Mouse (Mus musculus) midbrain, embryonic 13.5 days (tissue): ENCODE results near the gene Per2. TPM values are rescaled to one million over a fixed set of nuclear protein-coding genes. Genes with fewer than 3 reads are reported as not detected.

Experiments
- ATAC-seq: fragments of 200-750 bp; cut with Nextera tagmentation; 2 replicates; pipeline ENCODE4 v1.8.0; 2017; ENCODE audit warnings: mild to moderate bottlenecking, moderate TSS enrichment, moderate library complexity
- H3K27ac ChIP-seq: fragments of 300-500 bp; sonication (generic); 2 replicates; pipeline ENCODE4 v1.5.1; 2015; ENCODE audit warnings: inconsistent platforms, mild to moderate bottlenecking, moderate library complexity
- H3K27me3 ChIP-seq: fragments of 300-500 bp; sonication (generic); 2 replicates; pipeline ENCODE4 v1.6.1; 2015; ENCODE audit warnings: mild to moderate bottlenecking, inconsistent platforms
- H3K36me3 ChIP-seq: fragments of 300-500 bp; sonication (generic); 2 replicates; pipeline ENCODE4 v1.6.1; 2015; ENCODE audit warnings: mild to moderate bottlenecking, inconsistent platforms
- H3K4me1 ChIP-seq: fragments of 300-500 bp; sonication (generic); replicated peaks from 2 replicates; pipeline ENCODE4 v1.6.1; 2015; ENCODE audit warnings: inconsistent platforms
- H3K4me2 ChIP-seq: fragments of 300-500 bp; sonication (generic); replicated peaks from 2 replicates; pipeline ENCODE4 v1.6.1; 2015; ENCODE audit warnings: moderate library complexity, mild to moderate bottlenecking, inconsistent platforms
- H3K4me3 ChIP-seq: fragments of 300-500 bp; sonication (generic); replicated peaks from 2 replicates; pipeline ENCODE4 v1.5.1; 2015; ENCODE audit warnings: mild to moderate bottlenecking, inconsistent platforms
- H3K9ac ChIP-seq: fragments of 300-500 bp; sonication (generic); replicated peaks from 2 replicates; pipeline ENCODE4 v1.6.1; 2015; ENCODE audit warnings: mild to moderate bottlenecking, inconsistent platforms
- H3K9me3 ChIP-seq: fragments of 300-500 bp; sonication (generic); 2 replicates; pipeline ENCODE4 v1.6.1; 2016; ENCODE audit warnings: mild to moderate bottlenecking, inconsistent platforms
- WGBS: fragments of 180-500 bp; shearing (Covaris S2); methylation state at CpG from one replicate; pipeline ENCODE4 v1.1.7; 2015; 5-methylcytosine and 5-hydroxymethylcytosine counted together
- polyA plus RNA-seq: library from polyadenylated mRNA; unstranded; fragments of >200 nt; fragmentation: Nextera tagmentation; extraction: Ambion mirVana; gene quantifications from 2 replicates; pipeline ENCODE4 v1.2.1, GENCODE M21; 2015

Gene Per2
- polyA plus RNA-seq, 1 experiment from 2014 or later = 4.7 TPM

DNA sequence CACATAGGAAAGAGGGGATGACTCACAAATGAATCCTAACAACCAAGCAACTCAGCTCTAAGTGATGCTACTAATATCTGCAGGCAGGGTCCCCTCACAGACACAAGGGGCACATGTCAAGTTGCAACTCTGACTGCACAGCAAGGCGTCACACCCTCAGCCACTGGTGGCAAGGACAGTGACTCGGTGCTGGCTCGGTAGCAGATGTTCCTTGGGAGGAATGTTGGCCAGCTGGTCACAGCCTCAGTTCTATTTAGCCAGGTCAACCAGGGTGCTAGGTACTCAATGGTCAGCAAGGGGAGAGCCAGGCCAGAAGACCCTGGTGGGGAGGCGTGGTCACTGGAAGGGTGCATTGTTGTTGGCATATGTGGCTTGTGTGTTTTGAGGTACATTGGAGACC, 51.3 kb downstream of the Per2 start:
- ATAC-seq = no peak
- Histone ChIP-seq H3K9ac (no peak overlapping the region), H3K36me3 (0 out of 2 replicates have a peak, but pooled peaks cover 3% of the 10 kb centered on the region), H3K27ac (no peak overlapping the region), H3K27me3 (peaks cover 13% of the 10 kb centered on the region), H3K4me1 (peaks cover 25% of the 10 kb centered on the region), H3K4me3 (no peak overlapping the region), H3K9me3 (no peaks in the 10 kb centered on the region), H3K4me2 (no peak overlapping the region)
- whole genome bisulfite sequencing = 94% methylated on average over 4 of the region's 4 CpGs

DNA sequence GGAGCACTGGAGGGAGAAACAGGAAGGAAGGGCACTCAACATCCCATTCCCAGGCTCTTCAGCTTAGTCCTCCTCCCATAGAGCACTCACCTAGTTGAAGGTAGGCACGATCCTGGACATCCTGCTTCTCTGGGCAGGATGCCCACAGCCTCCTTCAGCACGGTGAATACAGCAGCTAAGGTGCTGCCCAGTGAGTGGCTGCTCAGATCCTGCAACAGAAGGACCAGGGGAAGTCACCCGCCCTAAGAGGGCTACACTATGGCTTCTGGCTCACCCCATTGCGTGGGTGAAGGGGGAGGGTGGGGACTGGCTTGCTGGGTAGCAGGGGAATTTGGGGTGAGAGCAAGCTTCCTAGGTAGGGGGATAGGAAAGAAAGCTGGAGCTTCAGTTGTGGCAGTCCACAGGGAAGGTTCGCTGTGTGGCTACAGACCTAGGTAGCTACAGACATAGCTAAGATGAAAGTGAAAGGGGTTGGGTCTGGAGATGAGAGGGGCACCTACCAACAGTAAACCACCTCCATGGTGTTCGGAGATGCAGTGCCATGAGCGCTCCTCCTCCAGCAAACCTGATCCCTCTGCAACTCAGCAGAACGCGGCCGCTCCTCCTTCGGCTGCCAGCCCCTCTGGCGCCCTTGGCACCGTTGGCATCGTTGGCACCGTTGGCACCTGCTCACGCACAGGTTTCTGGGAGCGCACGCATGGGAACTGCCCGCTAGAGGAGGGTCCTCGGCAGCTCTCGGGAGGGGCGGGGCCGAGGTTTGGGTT, 53.5 kb downstream of the Per2 start:
- 66% methylated on average over 23 of the region's 23 CpGs for WGBS

GRCm38 (mm10) chr1:91404976-91405375, 54.1 kb downstream of the Per2 start:
- Histone ChIP-seq H3K27ac (no peak overlapping the region), H3K9me3 (no peaks in the 10 kb centered on the region), H3K4me2 (no peak overlapping the region), H3K4me1 (no peaks in the 10 kb centered on the region), H3K36me3 (no peaks in the 10 kb centered on the region), H3K27me3 (peaks cover 13% of the 10 kb centered on the region), H3K9ac (no peak overlapping the region), H3K4me3 (no peak overlapping the region)
- no peak for ATAC-seq
- 48% methylated on average over 1 of the region's 1 CpGs for WGBS

More for the DNA sequence above, 53.5 kb downstream of the Per2 start:
- ATAC-seq = no peak
- Histone ChIP-seq H3K36me3 (no peaks in the 10 kb centered on the region), H3K9me3 (no peaks in the 10 kb centered on the region), H3K27me3 (peaks cover 13% of the 10 kb centered on the region), H3K9ac (no peak overlapping the region), H3K4me1 (peaks cover 5% of the 10 kb centered on the region), H3K4me2 (no peak overlapping the region), H3K27ac (no peak overlapping the region), H3K4me3 (no peak overlapping the region)

- peak; percentile 98 for ATAC-seq
- Histone ChIP-seq H3K4me3 (peak within 1 kb of the TSS; percentile 91), H3K27me3 (no peaks in the 10 kb centered on the region), H3K27ac (peak within 1 kb of the TSS; percentile 91), H3K36me3 (peaks cover 11% of the 10 kb centered on the region), H3K9me3 (no peaks in the 10 kb centered on the region), H3K4me2 (peak within 1 kb of the TSS; percentile 97), H3K4me1 (peaks cover 36% of the 10 kb centered on the region), H3K9ac (peak within 1 kb of the TSS; percentile 94)
- under 1% methylated on average over 60 of the region's 91 CpGs for WGBS
Observed at GRCm38 (mm10) chr1:91398260-91399062, 60.7 kb downstream of the Per2 start, which contains the start of gene Ilkap. TSS of gene Ilkap (minus strand) at chr1:91398815.

GRCm38 (mm10) chr1:91397927-91398259, 61.2 kb downstream of the Per2 start:
- H3K9me3 ChIP-seq = no peaks in the 10 kb centered on the region
- peak overlapping the region; percentile 94 for H3K9ac ChIP-seq
- peak overlapping the region; percentile 91 for H3K4me3 ChIP-seq
- peak overlapping the region; percentile 91; the same call in 1 of the 2 replicates for H3K27ac ChIP-seq
- peaks cover 15% of the 10 kb centered on the region for H3K36me3 ChIP-seq
- peak; percentile 1; the same call in 1 of the 2 replicates for ATAC-seq
- H3K4me1 ChIP-seq = peaks cover 36% of the 10 kb centered on the region
- H3K4me2 ChIP-seq = peak overlapping the region; percentile 97
- no peaks in the 10 kb centered on the region for H3K27me3 ChIP-seq
- 2% methylated on average over 12 of the region's 12 CpGs for WGBS

DNA sequence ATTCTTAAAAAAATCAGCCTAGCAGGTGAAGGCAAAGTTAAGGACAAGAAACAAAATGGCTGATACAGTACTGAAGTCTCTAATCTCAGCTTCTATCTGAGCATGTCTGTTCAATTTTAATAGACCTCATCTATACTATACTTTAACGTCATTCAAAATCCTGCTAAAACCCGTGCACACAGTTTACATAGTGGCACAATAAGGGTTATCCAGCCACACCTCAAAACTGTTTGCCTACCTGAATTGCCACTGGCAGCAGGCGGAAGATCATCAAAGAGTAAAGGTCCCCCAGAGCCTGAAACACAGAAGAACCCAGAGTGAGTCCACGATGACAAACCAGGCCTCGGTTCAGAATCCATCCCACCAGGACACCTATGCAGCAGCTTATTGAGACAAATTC, 68.8 kb downstream of the Per2 start:
- no peak overlapping the region for H3K27ac ChIP-seq
- no peak for ATAC-seq
- H3K4me1 ChIP-seq = peaks cover 9% of the 10 kb centered on the region
- no peak overlapping the region for H3K4me2 ChIP-seq
- no peak overlapping the region for H3K4me3 ChIP-seq
- no peak overlapping the region for H3K9ac ChIP-seq
- 95% methylated on average over 5 of the region's 5 CpGs for WGBS
- H3K9me3 ChIP-seq = no peaks in the 10 kb centered on the region
- H3K36me3 ChIP-seq = peaks cover 76% of the 10 kb centered on the region
- no peaks in the 10 kb centered on the region for H3K27me3 ChIP-seq

DNA sequence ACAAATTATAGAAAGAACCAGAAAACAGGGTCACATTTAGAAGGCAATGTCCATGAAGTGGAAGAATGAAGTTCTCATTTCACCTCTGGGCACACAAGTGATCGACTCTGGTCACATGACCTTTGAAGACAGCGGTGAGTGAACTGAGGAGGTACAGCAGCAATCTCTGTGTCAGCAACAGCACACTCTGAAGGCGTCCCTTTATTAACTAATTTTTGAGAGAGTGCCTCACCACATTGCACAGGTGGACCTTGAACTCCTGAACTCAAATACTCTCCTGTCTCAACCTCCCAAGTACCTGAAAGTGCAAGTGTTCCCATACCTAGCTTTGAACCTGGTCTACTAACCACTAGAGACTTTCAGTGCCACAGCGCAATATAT, 78.0 kb downstream of the Per2 start:
- Histone ChIP-seq H3K9ac (no peak overlapping the region), H3K4me1 (no peaks in the 10 kb centered on the region), H3K4me2 (no peak overlapping the region), H3K9me3 (no peaks in the 10 kb centered on the region), H3K36me3 (peaks cover 92% of the 10 kb centered on the region), H3K27me3 (no peaks in the 10 kb centered on the region), H3K27ac (no peak overlapping the region), H3K4me3 (no peak overlapping the region)
- ATAC-seq = no peak
- 93% methylated on average over 4 of the region's 4 CpGs for WGBS

GRCm38 (mm10) chr1:91380453-91381090, 78.6 kb downstream of the Per2 start:
- ATAC-seq = peak; percentile 66
- 61% methylated on average over 7 of the region's 7 CpGs for WGBS
- H3K4me1 ChIP-seq = no peaks in the 10 kb centered on the region
- H3K4me3 ChIP-seq = no peak overlapping the region
- no peak overlapping the region for H3K27ac ChIP-seq
- H3K36me3 ChIP-seq = peaks cover 94% of the 10 kb centered on the region
- no peak overlapping the region for H3K9ac ChIP-seq
- no peaks in the 10 kb centered on the region for H3K27me3 ChIP-seq
- no peaks in the 10 kb centered on the region for H3K9me3 ChIP-seq
- no peak overlapping the region for H3K4me2 ChIP-seq

GRCm38 (mm10) chr1:91373414-91373835, 85.7 kb downstream of the Per2 start:
- no peak overlapping the region for H3K9ac ChIP-seq
- H3K4me1 ChIP-seq = no peaks in the 10 kb centered on the region
- ATAC-seq = no peak
- no peak overlapping the region for H3K27ac ChIP-seq
- no peaks in the 10 kb centered on the region for H3K27me3 ChIP-seq
- no peak overlapping the region for H3K4me3 ChIP-seq
- no peak overlapping the region for H3K4me2 ChIP-seq
- 93% methylated on average over 6 of the region's 6 CpGs for WGBS
- H3K36me3 ChIP-seq = peaks cover 92% of the 10 kb centered on the region
- no peaks in the 10 kb centered on the region for H3K9me3 ChIP-seq

DNA sequence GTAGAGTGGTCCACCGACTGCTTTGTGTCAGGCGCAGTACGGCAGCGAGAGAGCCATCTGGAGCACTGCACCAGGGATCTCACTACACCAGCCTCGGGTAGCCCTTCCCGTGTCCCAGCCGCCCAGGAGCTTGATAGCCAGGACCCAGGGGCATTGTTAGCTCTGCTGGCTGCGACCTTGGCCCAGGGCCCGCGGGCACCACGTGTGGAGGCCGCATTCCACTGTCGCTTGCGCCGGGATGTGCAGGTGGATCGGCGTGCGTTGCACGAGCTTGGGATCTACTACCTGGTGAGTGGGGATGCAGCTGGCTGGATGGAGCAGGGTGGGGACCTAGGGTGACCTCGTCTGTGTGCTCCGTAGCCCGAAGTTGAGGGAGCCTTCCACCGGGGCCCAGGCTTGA, 89.1 kb downstream of the Per2 start:
- Histone ChIP-seq H3K27me3 (peaks cover 31% of the 10 kb centered on the region), H3K9ac (no peak overlapping the region), H3K4me1 (peaks cover 9% of the 10 kb centered on the region), H3K4me2 (no peak overlapping the region), H3K9me3 (no peaks in the 10 kb centered on the region), H3K27ac (no peak overlapping the region), H3K36me3 (peaks cover 58% of the 10 kb centered on the region), H3K4me3 (no peak overlapping the region)
- ATAC-seq = no peak
- 91% methylated on average over 23 of the region's 23 CpGs for WGBS

GRCm38 (mm10) chr1:91369408-91369807, 89.7 kb downstream of the Per2 start:
- ATAC-seq = no peak
- H3K4me2 ChIP-seq = no peak overlapping the region
- H3K9ac ChIP-seq = no peak overlapping the region
- no peak overlapping the region for H3K4me3 ChIP-seq
- 0 out of 2 replicates have a peak, but pooled peaks cover 4% of the 10 kb centered on the region for H3K9me3 ChIP-seq
- WGBS = 81% methylated on average over 4 of the region's 4 CpGs
- H3K4me1 ChIP-seq = peaks cover 9% of the 10 kb centered on the region
- H3K27me3 ChIP-seq = peaks cover 33% of the 10 kb centered on the region
- peaks cover 52% of the 10 kb centered on the region for H3K36me3 ChIP-seq
- H3K27ac ChIP-seq = no peak overlapping the region

- Histone ChIP-seq H3K4me2 (no peak overlapping the region), H3K4me1 (peaks cover 9% of the 10 kb centered on the region), H3K27me3 (peaks cover 33% of the 10 kb centered on the region), H3K4me3 (no peak overlapping the region), H3K27ac (no peak overlapping the region), H3K9me3 (0 out of 2 replicates have a peak, but pooled peaks cover 8% of the 10 kb centered on the region), H3K9ac (no peak overlapping the region), H3K36me3 (peaks cover 31% of the 10 kb centered on the region)
- no peak for ATAC-seq
- 93% methylated on average over 3 of the region's 3 CpGs for WGBS
Observed at GRCm38 (mm10) chr1:91367295-91367694, 91.8 kb downstream of the Per2 start.
